Mouse (Mus musculus): ENCODE data around the gene Ndufa4l2.
A peak's percentile ranks its signal among the peaks of the same experiment; 100 is the strongest.

DNA sequence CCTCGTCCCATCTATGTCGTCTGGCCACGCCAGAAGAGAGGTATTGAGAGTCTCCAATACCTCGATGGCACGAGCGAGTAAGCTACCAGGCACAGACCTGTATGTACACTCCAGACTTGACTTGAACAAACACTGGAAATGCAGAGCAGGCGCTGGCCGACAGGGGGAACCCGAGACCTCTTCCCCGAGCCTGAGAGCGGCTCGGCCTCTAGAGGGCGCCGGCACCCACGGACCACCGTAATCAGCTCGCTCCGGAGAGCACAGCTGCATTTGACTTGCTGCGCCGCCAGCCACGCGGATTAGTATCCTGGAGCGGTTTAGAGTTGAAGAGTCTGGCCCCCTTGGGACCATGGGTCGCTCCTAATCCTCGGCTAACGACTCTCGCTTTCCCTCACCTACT is 2.0 kb upstream of the Ndufa4l2 start:
- TF ChIP-seq ZNF384 (IDR thresholded peaks at IDR 0.05; ENCODE audit: low read depth, low read length): 0 out of 2 replicates have a peak, but pooled peaks have one; percentile 40
- TF ChIP-seq MAFK (IDR thresholded peaks at IDR 0.05; ENCODE audit: insufficient read depth, low read depth, low read length): no peak
- TF ChIP-seq HCFC1 (IDR thresholded peaks at IDR 0.05; ENCODE audit: borderline replicate concordance, insufficient read depth, low read length): peak; percentile 76
- TF ChIP-seq ZC3H11A (IDR thresholded peaks at IDR 0.05; ENCODE audit: borderline replicate concordance, low read depth, low read length): peak; percentile 63; the same call in 1 of the 2 replicates
- TF ChIP-seq CHD2 (IDR thresholded peaks at IDR 0.05; ENCODE audit: low read depth, low read length): no peak

Measured in ES-E14 (cell line).